Mouse (Mus musculus) MEL (cell line): ENCODE data around the gene Rgs21.

Experiments used
- CTCF ChIP-seq, 3 experiments: IDR thresholded peaks in 2 of 3; conservative IDR thresholded peaks in 1 of 3; 2 replicates each; pipeline ENCODE4 v1.5.1; 2011 to 2012; ENCODE audit warnings: low read length in 3 of 3, low read depth in 2 of 3, mild to moderate bottlenecking in 2 of 3, improper control_type of control experiment in 1 of 3, inconsistent platforms in 1 of 3, mixed read lengths in 1 of 3, moderate library complexity in 1 of 3; ENCODE audit not compliant: control insufficient read depth in 1 of 3, insufficient read depth in 1 of 3, poor library complexity in 1 of 3, severe bottlenecking in 1 of 3
- E2F4 ChIP-seq: IDR thresholded peaks from 2 replicates; pipeline ENCODE4 v1.6.1; 2011; ENCODE audit warnings: low read depth, low read length, improper control_type of control experiment, borderline replicate concordance
- MAZ ChIP-seq: IDR thresholded peaks from 2 replicates; pipeline ENCODE4 v1.6.1; 2012; ENCODE audit warnings: low read depth, mild to moderate bottlenecking, inconsistent platforms, low read length, improper control_type of control experiment
- MYB ChIP-seq: IDR thresholded peaks from 2 replicates; pipeline ENCODE4 v1.6.1; 2011; ENCODE audit warnings: mild to moderate bottlenecking, low read depth, low read length, improper control_type of control experiment
- POLR2A ChIP-seq, 2 experiments: IDR thresholded peaks; 2 replicates each; pipeline ENCODE4 v1.6.1; 2011 to 2012; ENCODE audit warnings: low read length in 2 of 2, mild to moderate bottlenecking in 2 of 2, control low read depth in 1 of 2, improper control_type of control experiment in 1 of 2, low read depth in 1 of 2, moderate library complexity in 1 of 2; ENCODE audit not compliant: control insufficient read depth in 1 of 2, insufficient read depth in 1 of 2, poor library complexity in 1 of 2
- RAD21 ChIP-seq: IDR thresholded peaks from 2 replicates; pipeline ENCODE4 v1.6.1; 2011; ENCODE audit warnings: mild to moderate bottlenecking, low read depth, low read length, improper control_type of control experiment
- TAL1 ChIP-seq: IDR thresholded peaks from 2 replicates; pipeline ENCODE4 v1.6.1; 2012; ENCODE audit warnings: mild to moderate bottlenecking, inconsistent platforms, low read length, moderate library complexity, mixed read lengths

- TF ChIP-seq MAZ (no peak), MYB (no peak), TAL1 (no peak), E2F4 (no peak), CTCF (IDR thresholded peaks at IDR 0.05 in 2 of 3, conservative IDR thresholded peaks at IDR 0.05 in 1 of 3; ENCODE audit: control insufficient read depth in 1 of 3, insufficient read depth in 1 of 3, low read depth in 2 of 3, low read length in 3 of 3, poor library complexity in 1 of 3, severe bottlenecking in 1 of 3) (no peak), POLR2A (IDR thresholded peaks at IDR 0.05; ENCODE audit: control insufficient read depth in 1 of 2, insufficient read depth in 1 of 2, low read depth in 1 of 2, low read length in 2 of 2, poor library complexity in 1 of 2) (no peak), RAD21 (no peak)
Observed at GRCm38 (mm10) chr1:144488223-144488835, 79.1 kb downstream of the Rgs21 start.
